Mouse (Mus musculus): ENCODE data around the gene Rpusd4. TPM values are rescaled to one million over a fixed set of nuclear protein-coding genes. Genes with fewer than 3 reads are reported as not detected.

Gene Rpusd4
- polyA plus RNA-seq, 1 experiment from 2014 or later: 33.7 TPM

- no peak for ATAC-seq (ENCODE audit: low FRiP score, low TSS enrichment)
Measured at GRCm38 (mm10) chr9:35249476-35249875, 18.2 kb upstream of the Rpusd4 start.

GRCm38 (mm10) chr9:35257365-35257764 is 10.3 kb upstream of the Rpusd4 start:
- Histone ChIP-seq H3K9me3 (ENCODE audit: control insufficient read depth, low read length) (no peaks in the 10 kb centered on the region), H3K4me1 (ENCODE audit: control insufficient read depth, insufficient read depth, low read length) (no peaks in the 10 kb centered on the region), H3K27me3 (ENCODE audit: control insufficient read depth, insufficient read depth, low read length) (no peaks in the 10 kb centered on the region), H3K9ac (ENCODE audit: low read depth, low read length) (no peak overlapping the region), H3K27ac (ENCODE audit: low read depth, low read length) (no peak overlapping the region), H3K36me3 (ENCODE audit: control insufficient read depth, insufficient read depth, low read length) (no peaks in the 10 kb centered on the region), H3K4me3 (ENCODE audit: low read length) (no peak overlapping the region), H3K4me2 (replicated peaks; ENCODE audit: low read depth, low read length) (no peak overlapping the region)
- WGBS: 94% methylated on average over 7 of the region's 7 CpGs
- ATAC-seq (ENCODE audit: low FRiP score, low TSS enrichment): no peak

More at GRCm38 (mm10) chr9:35249476-35249875, 18.2 kb upstream of the Rpusd4 start:
- Histone ChIP-seq H3K36me3 (ENCODE audit: control insufficient read depth, insufficient read depth, low read length) (no peaks in the 10 kb centered on the region), H3K27me3 (ENCODE audit: control insufficient read depth, insufficient read depth, low read length) (no peaks in the 10 kb centered on the region), H3K9ac (ENCODE audit: low read depth, low read length) (no peak overlapping the region), H3K4me2 (replicated peaks; ENCODE audit: low read depth, low read length) (no peak overlapping the region), H3K9me3 (ENCODE audit: control insufficient read depth, low read length) (no peaks in the 10 kb centered on the region), H3K4me1 (ENCODE audit: control insufficient read depth, insufficient read depth, low read length) (peaks cover 10% of the 10 kb centered on the region; the same call in 1 of the 2 replicates), H3K27ac (ENCODE audit: low read depth, low read length) (no peak overlapping the region), H3K4me3 (ENCODE audit: low read length) (no peak overlapping the region)

DNA sequence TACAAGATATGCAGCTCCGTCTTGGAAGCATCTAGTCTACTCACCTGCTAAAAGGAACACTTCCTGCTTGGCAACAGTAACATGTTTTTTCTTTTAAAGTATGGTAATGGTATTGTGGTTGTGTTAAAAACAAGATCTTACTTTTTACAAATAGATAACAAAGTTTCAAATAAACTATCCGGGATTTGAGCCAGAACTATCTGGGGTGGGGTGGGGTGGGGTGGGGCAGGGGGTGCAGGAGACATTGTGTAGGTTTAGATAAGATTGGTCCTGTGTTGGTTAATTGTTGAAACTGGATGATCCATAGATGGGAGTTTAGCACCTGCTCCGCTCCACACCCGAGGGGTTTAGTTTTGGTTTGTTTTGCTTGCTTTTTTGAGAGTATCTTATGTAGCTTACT is 5.2 kb upstream of the Rpusd4 start:
- no peak for ATAC-seq (ENCODE audit: low FRiP score, low TSS enrichment)
- Histone ChIP-seq H3K4me2 (replicated peaks; ENCODE audit: low read depth, low read length) (no peak overlapping the region), H3K27ac (ENCODE audit: low read depth, low read length) (no peak overlapping the region), H3K9ac (ENCODE audit: low read depth, low read length) (no peak overlapping the region), H3K36me3 (ENCODE audit: control insufficient read depth, insufficient read depth, low read length) (no peaks in the 10 kb centered on the region), H3K27me3 (ENCODE audit: control insufficient read depth, insufficient read depth, low read length) (no peaks in the 10 kb centered on the region), H3K4me3 (ENCODE audit: low read length) (no peak overlapping the region), H3K4me1 (ENCODE audit: control insufficient read depth, insufficient read depth, low read length) (peaks cover 8% of the 10 kb centered on the region), H3K9me3 (ENCODE audit: control insufficient read depth, low read length) (no peaks in the 10 kb centered on the region)
- WGBS: 77% methylated on average over 4 of the region's 4 CpGs

GRCm38 (mm10) chr9:35263431-35263830 is 4.2 kb upstream of the Rpusd4 start:
- peaks cover 11% of the 10 kb centered on the region for H3K4me1 ChIP-seq (ENCODE audit: control insufficient read depth, insufficient read depth, low read length)
- H3K9me3 ChIP-seq (ENCODE audit: control insufficient read depth, low read length): no peaks in the 10 kb centered on the region
- no peak overlapping the region for H3K4me3 ChIP-seq (ENCODE audit: low read length)
- WGBS: 92% methylated on average over 2 of the region's 2 CpGs
- no peak overlapping the region for H3K9ac ChIP-seq (ENCODE audit: low read depth, low read length)
- H3K27me3 ChIP-seq (ENCODE audit: control insufficient read depth, insufficient read depth, low read length): no peaks in the 10 kb centered on the region
- no peak for ATAC-seq (ENCODE audit: low FRiP score, low TSS enrichment)
- H3K27ac ChIP-seq (ENCODE audit: low read depth, low read length): no peak overlapping the region
- H3K36me3 ChIP-seq (ENCODE audit: control insufficient read depth, insufficient read depth, low read length): no peaks in the 10 kb centered on the region
- H3K4me2 ChIP-seq (replicated peaks; ENCODE audit: low read depth, low read length): no peak overlapping the region

- no peak overlapping the region for H3K4me2 ChIP-seq (replicated peaks; ENCODE audit: low read depth, low read length)
- no peak for ATAC-seq (ENCODE audit: low FRiP score, low TSS enrichment)
- no peaks in the 10 kb centered on the region for H3K9me3 ChIP-seq (ENCODE audit: control insufficient read depth, low read length)
- H3K4me3 ChIP-seq (ENCODE audit: low read length): no peak overlapping the region
- H3K9ac ChIP-seq (ENCODE audit: low read depth, low read length): no peak overlapping the region
- peaks cover 15% of the 10 kb centered on the region for H3K4me1 ChIP-seq (ENCODE audit: control insufficient read depth, insufficient read depth, low read length)
- no peak overlapping the region for H3K27ac ChIP-seq (ENCODE audit: low read depth, low read length)
- no peaks in the 10 kb centered on the region; the same call in 1 of the 2 replicates for H3K36me3 ChIP-seq (ENCODE audit: control insufficient read depth, insufficient read depth, low read length)
- 60% methylated on average over 3 of the region's 3 CpGs for WGBS
- H3K27me3 ChIP-seq (ENCODE audit: control insufficient read depth, insufficient read depth, low read length): no peaks in the 10 kb centered on the region
Measured at GRCm38 (mm10) chr9:35264509-35264908, 3.2 kb upstream of the Rpusd4 start.

DNA sequence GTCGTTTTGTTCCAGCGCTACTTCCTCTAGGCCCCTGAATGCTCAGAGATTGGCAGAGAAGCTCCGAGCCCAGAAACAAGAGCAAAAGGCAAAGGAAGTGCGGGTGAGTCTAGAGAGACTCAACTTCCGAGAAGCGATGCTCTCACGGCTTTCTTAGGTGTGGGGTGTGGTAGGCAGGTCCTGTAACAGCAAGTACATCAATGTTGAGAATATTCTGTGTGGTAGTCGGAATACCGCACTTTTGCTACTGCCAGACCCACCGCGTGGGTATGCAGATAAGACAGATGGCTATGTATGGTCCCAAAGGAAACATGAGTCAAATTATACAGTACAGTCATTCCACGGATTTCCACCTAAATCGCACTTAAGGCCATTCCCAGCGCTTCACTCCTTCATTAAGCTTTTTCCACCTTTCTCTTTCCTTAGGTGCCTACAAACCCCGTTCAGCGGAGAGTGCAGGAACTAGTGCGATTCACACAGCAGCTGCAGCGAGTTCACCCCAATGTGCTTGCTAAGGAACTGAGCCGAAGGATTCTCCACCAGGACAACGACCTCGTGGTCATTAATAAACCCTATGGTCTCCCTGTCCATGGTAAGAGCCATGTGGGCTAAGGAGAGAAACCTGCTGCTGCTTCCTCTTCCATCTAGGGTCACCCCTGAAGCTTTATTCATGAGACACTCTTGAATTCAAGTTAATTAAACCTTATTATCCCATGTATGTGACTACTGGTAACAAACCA is 481 bp downstream of the Rpusd4 start:
- Histone ChIP-seq H3K9me3 (ENCODE audit: control insufficient read depth, low read length) (no peaks in the 10 kb centered on the region), H3K4me1 (ENCODE audit: control insufficient read depth, insufficient read depth, low read length) (peaks cover 15% of the 10 kb centered on the region), H3K4me2 (replicated peaks; ENCODE audit: low read depth, low read length) (peak overlapping the region; percentile 59), H3K36me3 (ENCODE audit: control insufficient read depth, insufficient read depth, low read length) (peaks cover 22% of the 10 kb centered on the region), H3K4me3 (ENCODE audit: low read length) (peak overlapping the region; percentile 52), H3K27ac (ENCODE audit: low read depth, low read length) (no peak overlapping the region), H3K9ac (ENCODE audit: low read depth, low read length) (peak overlapping the region; percentile 53), H3K27me3 (ENCODE audit: control insufficient read depth, insufficient read depth, low read length) (no peaks in the 10 kb centered on the region)
- WGBS: 1% methylated on average over 21 of the region's 21 CpGs
- peak; percentile 48 for ATAC-seq (ENCODE audit: low FRiP score, low TSS enrichment)

DNA sequence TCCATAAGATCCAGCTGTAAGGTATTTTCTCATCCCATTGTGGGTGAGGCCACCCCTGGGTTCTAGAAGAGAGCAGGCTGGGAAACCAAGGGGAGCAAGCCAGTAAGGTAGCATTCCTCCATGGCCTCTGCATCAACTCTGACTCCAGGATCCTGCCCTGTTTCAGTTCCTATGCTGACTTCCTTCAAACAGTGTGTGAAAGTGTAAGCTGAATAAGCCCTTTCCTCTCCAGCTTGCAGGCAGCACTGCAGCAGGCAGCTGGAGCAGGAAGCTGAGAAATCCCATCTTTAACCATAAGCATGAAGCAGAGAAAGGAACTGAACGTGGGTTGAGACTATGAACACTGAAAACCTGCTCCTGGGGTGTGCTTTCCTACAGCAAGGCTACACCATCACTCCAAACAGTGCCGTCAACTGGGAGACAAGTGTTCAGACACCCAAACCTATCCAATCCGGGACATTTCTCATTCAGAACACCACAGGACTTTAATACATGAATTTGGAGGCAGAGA is 10.2 kb downstream of the Rpusd4 start:
- Histone ChIP-seq H3K27me3 (ENCODE audit: control insufficient read depth, insufficient read depth, low read length) (no peaks in the 10 kb centered on the region), H3K9ac (ENCODE audit: low read depth, low read length) (no peak overlapping the region), H3K4me1 (ENCODE audit: control insufficient read depth, insufficient read depth, low read length) (peaks cover 4% of the 10 kb centered on the region; the same call in 1 of the 2 replicates), H3K9me3 (ENCODE audit: control insufficient read depth, low read length) (no peaks in the 10 kb centered on the region), H3K27ac (ENCODE audit: low read depth, low read length) (no peak overlapping the region), H3K36me3 (ENCODE audit: control insufficient read depth, insufficient read depth, low read length) (peaks cover 44% of the 10 kb centered on the region), H3K4me2 (replicated peaks; ENCODE audit: low read depth, low read length) (no peak overlapping the region), H3K4me3 (ENCODE audit: low read length) (no peak overlapping the region)
- WGBS: 86% methylated on average over 3 of the region's 3 CpGs
- ATAC-seq (ENCODE audit: low FRiP score, low TSS enrichment): no peak

- Histone ChIP-seq H3K4me3 (ENCODE audit: low read length) (no peak overlapping the region), H3K9ac (ENCODE audit: low read depth, low read length) (no peak overlapping the region), H3K9me3 (ENCODE audit: control insufficient read depth, low read length) (no peaks in the 10 kb centered on the region), H3K27me3 (ENCODE audit: control insufficient read depth, insufficient read depth, low read length) (no peaks in the 10 kb centered on the region), H3K4me2 (replicated peaks; ENCODE audit: low read depth, low read length) (no peak overlapping the region), H3K36me3 (ENCODE audit: control insufficient read depth, insufficient read depth, low read length) (peaks cover 39% of the 10 kb centered on the region), H3K4me1 (ENCODE audit: control insufficient read depth, insufficient read depth, low read length) (peaks cover 9% of the 10 kb centered on the region; the same call in 1 of the 2 replicates), H3K27ac (ENCODE audit: low read depth, low read length) (no peak overlapping the region)
- 94% methylated on average over 4 of the region's 4 CpGs for WGBS
- ATAC-seq (ENCODE audit: low FRiP score, low TSS enrichment): no peak
Measured at GRCm38 (mm10) chr9:35278451-35278850, 10.8 kb downstream of the Rpusd4 start.

- 9% methylated on average over 5 of the region's 5 CpGs for WGBS
- Histone ChIP-seq H3K4me2 (replicated peaks; ENCODE audit: low read depth, low read length) (no peak overlapping the region), H3K4me3 (ENCODE audit: low read length) (no peak overlapping the region), H3K36me3 (ENCODE audit: control insufficient read depth, insufficient read depth, low read length) (peaks cover 9% of the 10 kb centered on the region), H3K27ac (ENCODE audit: low read depth, low read length) (no peak overlapping the region), H3K9me3 (ENCODE audit: control insufficient read depth, low read length) (no peaks in the 10 kb centered on the region), H3K27me3 (ENCODE audit: control insufficient read depth, insufficient read depth, low read length) (no peaks in the 10 kb centered on the region), H3K4me1 (ENCODE audit: control insufficient read depth, insufficient read depth, low read length) (peaks cover 13% of the 10 kb centered on the region; the same call in 1 of the 2 replicates), H3K9ac (ENCODE audit: low read depth, low read length) (no peak overlapping the region)
- peak; percentile 44; the same call in 1 of the 2 replicates for ATAC-seq (ENCODE audit: low FRiP score, low TSS enrichment)
Measured at GRCm38 (mm10) chr9:35282006-35282850, 14.6 kb downstream of the Rpusd4 start.

All from kidney, embryonic 14.5 days (tissue).